Mouse (Mus musculus) kidney, embryonic 16.5 days (tissue): ENCODE results near the gene Cldn4. TPM values are rescaled to one million over a fixed set of nuclear protein-coding genes. Genes with fewer than 3 reads are reported as not detected.
A peak's percentile ranks its signal among the peaks of the same experiment; 100 is the strongest.

ENCODE experiments used
- ATAC-seq: fragments of 200-750 bp; cut with Nextera tagmentation; 2 replicates; pipeline ENCODE4 v1.8.0; 2017; ENCODE audit warnings: moderate TSS enrichment; ENCODE audit not compliant: low FRiP score, low TSS enrichment
- H3K27ac ChIP-seq: fragments of 300-500 bp; sonication (generic); 2 replicates; pipeline ENCODE4 v1.5.1; 2014; ENCODE audit warnings: low read length
- H3K27me3 ChIP-seq: fragments of 300-500 bp; sonication (generic); 2 replicates; pipeline ENCODE4 v1.6.1; 2014; ENCODE audit warnings: low read length, control low read depth, mixed read lengths; ENCODE audit not compliant: insufficient read depth
- H3K36me3 ChIP-seq: fragments of 300-500 bp; sonication (generic); 2 replicates; pipeline ENCODE4 v1.6.1; 2014; ENCODE audit warnings: low read length, control low read depth, mixed read lengths; ENCODE audit not compliant: insufficient read depth
- H3K4me1 ChIP-seq: fragments of 300-500 bp; sonication (generic); 2 replicates; pipeline ENCODE4 v1.6.1; 2014; ENCODE audit warnings: low read length, control low read depth, mixed read lengths; ENCODE audit not compliant: insufficient read depth
- H3K4me2 ChIP-seq: fragments of 300-500 bp; sonication (generic); replicated peaks from 2 replicates; pipeline ENCODE4 v1.6.1; 2014; ENCODE audit warnings: low read depth, low read length
- H3K4me3 ChIP-seq: fragments of 300-500 bp; sonication (generic); 2 replicates; pipeline ENCODE4 v1.5.1; 2014; ENCODE audit warnings: mild to moderate bottlenecking, low read length
- H3K9ac ChIP-seq: fragments of 300-500 bp; sonication (generic); replicated peaks from 2 replicates; pipeline ENCODE4 v1.6.1; 2014; ENCODE audit warnings: low read length
- H3K9me3 ChIP-seq: fragments of 300-500 bp; sonication (generic); 2 replicates; pipeline ENCODE4 v1.6.1; 2016; ENCODE audit warnings: low read length, control low read depth
- WGBS: fragments of 180-500 bp; shearing (Covaris S2); extraction: QIAGEN DNeasy Blood & Tissue Kit; methylation state at CpG from one replicate; pipeline ENCODE4 v1.1.7; 2014; 5-methylcytosine and 5-hydroxymethylcytosine counted together
- polyA plus RNA-seq: library from polyadenylated mRNA; unstranded; fragments of >200 nt; fragmentation: Nextera tagmentation; extraction: Ambion mirVana; gene quantifications from 2 replicates; pipeline ENCODE4 v1.2.1, GENCODE M21; 2015

Cldn4 gene
- 63.1 and 64.7 TPM in 2 replicates for polyA plus RNA-seq

DNA sequence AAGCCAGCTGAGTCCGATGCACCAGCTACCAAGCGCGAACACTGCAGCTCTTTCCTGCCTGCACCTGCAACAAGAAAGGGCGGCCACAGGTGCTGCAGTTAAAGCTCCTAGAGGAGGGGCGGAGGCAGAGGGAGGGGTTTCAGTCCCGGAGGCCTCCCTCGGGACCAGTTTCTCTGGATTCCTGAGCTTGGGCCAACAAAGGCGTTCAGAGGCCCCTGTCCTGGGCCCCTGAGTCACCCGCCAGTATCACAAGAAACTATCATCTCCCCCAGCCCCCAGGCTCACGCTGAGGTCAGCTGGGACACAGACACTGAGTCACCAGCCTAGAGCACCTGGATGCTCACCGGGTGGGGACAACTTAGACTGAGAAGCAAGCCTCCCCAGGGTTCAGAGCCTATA is at the start of gene Cldn4:
Cldn4 (minus strand) TSS at position 78 of the 399 bp plus-strand sequence.
- H3K4me3 ChIP-seq = peak within 1 kb of the TSS; percentile 49
- H3K9ac ChIP-seq = peak within 1 kb of the TSS; percentile 71
- WGBS = 8% methylated on average over 11 of the region's 11 CpGs
- no peaks in the 10 kb centered on the region for H3K36me3 ChIP-seq
- peak within 1 kb of the TSS; percentile 86 for H3K27ac ChIP-seq
- H3K27me3 ChIP-seq = peaks cover 19% of the 10 kb centered on the region
- peaks cover 27% of the 10 kb centered on the region for H3K4me1 ChIP-seq
- peak; percentile 62 for ATAC-seq
- no peaks in the 10 kb centered on the region for H3K9me3 ChIP-seq
- peak within 1 kb of the TSS; percentile 44 for H3K4me2 ChIP-seq

DNA sequence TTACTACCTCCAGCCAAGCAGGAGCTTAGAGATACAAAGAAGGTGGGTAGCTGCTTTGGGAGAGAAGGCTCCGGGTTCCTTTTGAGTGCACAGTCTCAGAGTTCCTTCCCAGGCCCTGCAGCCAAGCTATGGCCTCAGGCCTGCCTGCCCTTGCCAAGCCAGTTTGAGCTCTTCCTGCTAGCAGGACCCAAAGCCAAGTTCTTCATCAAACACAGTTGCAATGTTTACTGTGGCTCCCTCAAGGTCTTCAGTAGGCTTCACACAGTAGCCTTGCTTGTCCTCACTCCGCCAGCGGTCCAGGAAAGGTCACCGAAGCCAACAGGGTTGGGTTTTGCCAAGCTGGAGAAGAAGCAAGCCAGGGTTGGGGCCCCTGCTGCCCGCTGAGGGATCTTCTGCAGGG is 45.8 kb upstream of the Cldn4 start:
- Histone ChIP-seq H3K36me3 (no peaks in the 10 kb centered on the region), H3K9ac (no peak overlapping the region), H3K4me2 (no peak overlapping the region), H3K4me3 (no peak overlapping the region), H3K4me1 (no peaks in the 10 kb centered on the region), H3K27me3 (peaks cover 15% of the 10 kb centered on the region), H3K27ac (no peak overlapping the region), H3K9me3 (no peaks in the 10 kb centered on the region)
- 83% methylated on average over 5 of the region's 5 CpGs for WGBS
- no peak for ATAC-seq

DNA sequence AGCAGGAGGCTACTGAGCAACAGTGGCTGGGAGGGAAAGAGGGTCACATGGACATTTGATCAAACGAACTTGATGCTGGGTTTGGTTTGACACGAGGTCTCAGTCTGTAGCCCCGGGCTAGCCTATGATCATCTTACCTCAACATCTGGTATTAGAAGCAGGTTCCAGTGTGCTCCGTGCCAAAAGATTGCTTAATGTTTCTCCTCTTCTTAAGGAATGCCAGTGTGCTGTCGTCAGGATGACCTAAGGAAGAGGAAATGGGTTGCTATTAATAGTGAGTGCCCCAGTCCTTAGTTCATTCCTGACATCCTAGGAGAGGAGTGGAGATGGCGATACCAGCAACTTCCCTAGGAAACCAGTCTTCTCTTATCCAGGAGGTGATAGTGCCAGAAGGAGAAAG is 43.0 kb upstream of the Cldn4 start:
- peaks cover 44% of the 10 kb centered on the region for H3K27me3 ChIP-seq
- WGBS = 53% methylated on average over 6 of the region's 6 CpGs
- no peak for ATAC-seq
- peak overlapping the region; percentile 24 for H3K4me2 ChIP-seq
- H3K27ac ChIP-seq = no peak overlapping the region
- H3K9ac ChIP-seq = no peak overlapping the region
- H3K9me3 ChIP-seq = no peaks in the 10 kb centered on the region
- no peak overlapping the region for H3K4me3 ChIP-seq
- H3K36me3 ChIP-seq = no peaks in the 10 kb centered on the region
- H3K4me1 ChIP-seq = peaks cover 12% of the 10 kb centered on the region

DNA sequence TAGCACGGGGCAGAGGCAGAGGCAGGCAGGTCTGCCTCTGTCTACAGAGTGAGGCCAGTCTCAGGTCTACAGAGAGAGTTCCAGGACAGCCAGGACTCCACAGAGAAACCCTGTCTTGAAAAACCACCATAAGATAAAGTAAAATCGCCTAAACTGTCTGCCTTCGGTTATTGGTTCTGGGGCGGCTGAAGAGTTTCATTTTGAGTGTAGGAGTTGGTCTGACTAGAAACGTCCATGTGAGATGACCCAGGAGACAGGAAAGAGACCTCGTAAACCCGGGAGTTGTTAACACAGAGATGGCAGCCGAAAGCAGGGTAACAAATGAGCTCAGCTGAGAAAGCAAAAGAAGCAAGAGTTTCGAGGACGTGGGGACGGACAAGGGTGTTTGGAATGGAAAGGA is 42.4 kb upstream of the Cldn4 start:
- Histone ChIP-seq H3K4me1 (peaks cover 15% of the 10 kb centered on the region), H3K36me3 (no peaks in the 10 kb centered on the region), H3K27ac (no peak overlapping the region), H3K4me2 (peak overlapping the region; percentile 24), H3K9me3 (no peaks in the 10 kb centered on the region), H3K4me3 (peak overlapping the region; percentile 1; the same call in 1 of the 2 replicates), H3K27me3 (peaks cover 48% of the 10 kb centered on the region), H3K9ac (peak overlapping the region; percentile 2; the same call in 1 of the 2 replicates)
- WGBS = 29% methylated on average over 11 of the region's 11 CpGs
- no peak for ATAC-seq

DNA sequence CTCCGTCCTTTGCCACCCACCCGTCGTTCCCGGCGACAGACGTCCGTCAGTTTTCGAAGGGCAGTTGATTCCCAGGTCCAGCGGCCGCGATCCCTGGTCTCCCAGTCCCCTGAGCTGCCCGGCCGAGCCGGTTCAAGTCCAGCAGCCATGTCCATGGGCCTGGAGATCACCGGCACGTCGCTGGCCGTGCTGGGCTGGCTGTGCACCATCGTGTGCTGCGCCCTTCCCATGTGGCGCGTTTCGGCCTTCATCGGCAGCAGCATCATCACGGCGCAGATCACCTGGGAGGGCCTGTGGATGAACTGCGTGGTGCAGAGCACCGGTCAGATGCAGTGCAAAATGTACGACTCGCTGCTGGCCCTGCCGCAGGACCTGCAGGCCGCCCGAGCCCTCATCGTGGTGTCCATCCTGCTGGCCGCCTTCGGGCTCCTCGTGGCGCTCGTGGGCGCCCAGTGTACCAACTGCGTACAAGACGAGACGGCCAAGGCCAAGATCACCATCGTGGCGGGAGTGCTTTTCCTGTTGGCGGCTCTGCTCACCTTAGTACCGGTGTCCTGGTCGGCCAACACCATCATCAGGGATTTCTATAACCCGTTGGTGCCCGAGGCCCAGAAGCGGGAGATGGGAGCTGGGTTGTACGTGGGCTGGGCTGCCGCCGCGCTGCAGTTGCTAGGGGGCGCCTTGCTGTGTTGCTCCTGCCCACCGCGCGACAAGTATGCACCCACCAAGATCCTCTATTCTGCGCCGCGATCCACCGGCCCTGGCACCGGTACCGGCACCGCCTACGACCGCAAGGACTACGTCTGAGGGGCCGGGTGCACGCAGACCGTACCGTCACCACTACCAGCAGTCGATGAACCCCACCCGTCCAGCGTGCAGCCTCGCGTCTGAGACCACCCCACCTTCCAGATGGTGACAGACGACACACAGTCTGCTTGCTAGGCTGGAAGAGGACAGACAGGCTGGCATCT is 39.8 kb upstream of the Cldn4 start:
- Histone ChIP-seq H3K27ac (peak overlapping the region; percentile 85), H3K27me3 (peaks cover 48% of the 10 kb centered on the region), H3K36me3 (no peaks in the 10 kb centered on the region), H3K4me2 (peak overlapping the region; percentile 54), H3K9ac (peak overlapping the region; percentile 59), H3K4me1 (peaks cover 19% of the 10 kb centered on the region), H3K4me3 (peak overlapping the region; percentile 47), H3K9me3 (no peaks in the 10 kb centered on the region)
- peak; percentile 43 for ATAC-seq
- 2% methylated on average over 79 of the region's 79 CpGs for WGBS

DNA sequence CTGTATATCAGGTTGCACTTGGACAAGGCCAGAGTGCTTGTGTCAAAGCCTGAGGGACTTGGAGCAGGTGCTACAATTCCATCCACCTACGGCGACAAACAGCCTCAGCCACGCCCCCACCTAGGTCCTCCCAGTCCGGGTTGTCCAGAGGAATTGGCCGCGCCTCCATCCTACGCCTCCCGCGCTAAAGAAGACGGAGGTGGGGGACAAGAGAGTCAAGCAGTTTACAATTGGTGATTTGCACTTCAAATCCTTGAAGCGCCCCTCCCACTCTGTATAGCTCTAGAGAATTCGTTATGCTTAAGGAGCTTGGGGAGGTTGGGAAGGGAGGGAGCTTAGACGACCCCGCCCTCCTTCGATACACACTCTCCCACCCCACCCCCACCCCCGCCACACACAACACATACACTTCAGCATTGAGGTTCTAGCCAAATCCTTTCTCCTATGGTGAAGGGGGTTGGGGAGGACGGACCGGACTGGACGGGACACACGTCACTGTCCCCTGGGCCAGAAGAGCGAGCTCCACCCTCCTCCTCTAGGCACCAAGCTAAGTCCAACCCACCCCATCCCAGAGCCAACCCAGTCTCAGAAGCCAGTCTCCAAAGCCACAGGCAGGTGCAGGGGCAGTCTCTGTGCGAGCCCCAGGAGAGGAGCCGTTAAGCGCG is 39.0 kb upstream of the Cldn4 start, which contains the start of gene Cldn3:
Cldn3 (plus strand) TSS at position 582 of the 665 bp plus-strand sequence.
- H3K27ac ChIP-seq = peak within 1 kb of the TSS; percentile 85
- ATAC-seq = peak; percentile 92
- H3K9me3 ChIP-seq = no peaks in the 10 kb centered on the region
- peaks cover 19% of the 10 kb centered on the region for H3K4me1 ChIP-seq
- H3K9ac ChIP-seq = peak within 1 kb of the TSS; percentile 59
- 1% methylated on average over 25 of the region's 25 CpGs for WGBS
- H3K36me3 ChIP-seq = no peaks in the 10 kb centered on the region
- H3K27me3 ChIP-seq = peaks cover 48% of the 10 kb centered on the region
- peak within 1 kb of the TSS; percentile 47 for H3K4me3 ChIP-seq
- peak within 1 kb of the TSS; percentile 54 for H3K4me2 ChIP-seq

DNA sequence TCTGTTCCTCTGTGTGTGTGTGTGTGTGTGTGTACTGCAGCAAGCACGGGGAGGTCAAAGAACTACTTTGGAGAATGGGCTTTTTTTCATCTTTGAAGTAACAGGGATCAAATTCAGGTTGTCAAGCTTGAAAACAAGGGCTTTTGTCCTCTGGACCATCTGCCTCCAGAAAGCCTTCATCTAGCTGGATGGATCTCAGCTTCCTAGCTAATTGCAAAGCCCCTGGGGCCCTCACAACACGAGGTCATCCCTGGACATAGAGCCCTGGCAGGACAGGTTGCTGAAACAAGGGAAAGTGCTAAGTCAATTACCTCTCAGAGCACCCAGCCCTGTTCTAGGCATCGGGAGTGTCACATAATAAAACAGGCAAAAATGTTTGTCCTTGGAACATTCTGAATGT is 37.0 kb upstream of the Cldn4 start:
- H3K9ac ChIP-seq = no peak overlapping the region; the same call in 1 of the 2 replicates
- no peak overlapping the region for H3K4me3 ChIP-seq
- no peak for ATAC-seq
- peaks cover 43% of the 10 kb centered on the region for H3K27me3 ChIP-seq
- 6% methylated on average over 3 of the region's 3 CpGs for WGBS
- no peaks in the 10 kb centered on the region for H3K36me3 ChIP-seq
- H3K4me1 ChIP-seq = peaks cover 19% of the 10 kb centered on the region
- H3K4me2 ChIP-seq = no peak overlapping the region
- H3K27ac ChIP-seq = no peak overlapping the region
- H3K9me3 ChIP-seq = no peaks in the 10 kb centered on the region

DNA sequence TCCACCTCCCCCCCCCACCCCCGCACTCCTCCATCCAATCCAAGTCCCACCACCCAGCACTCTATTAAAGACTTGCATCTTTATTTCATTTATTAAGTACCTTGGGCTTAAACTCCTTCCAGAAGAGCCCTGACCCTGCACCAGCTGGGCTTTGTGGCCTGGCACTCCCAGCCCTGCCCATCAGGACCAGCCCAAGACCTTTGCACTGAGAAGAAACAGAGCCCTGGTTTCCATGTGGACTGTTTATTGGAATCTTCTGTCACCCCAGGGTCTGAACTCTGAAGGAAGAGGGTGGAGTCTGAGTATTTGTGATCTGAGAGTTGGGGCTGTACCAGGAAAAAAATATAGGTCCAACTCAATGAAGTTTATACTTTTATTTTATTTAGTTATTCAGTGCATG is 36.4 kb upstream of the Cldn4 start:
- H3K27ac ChIP-seq = no peak overlapping the region

DNA sequence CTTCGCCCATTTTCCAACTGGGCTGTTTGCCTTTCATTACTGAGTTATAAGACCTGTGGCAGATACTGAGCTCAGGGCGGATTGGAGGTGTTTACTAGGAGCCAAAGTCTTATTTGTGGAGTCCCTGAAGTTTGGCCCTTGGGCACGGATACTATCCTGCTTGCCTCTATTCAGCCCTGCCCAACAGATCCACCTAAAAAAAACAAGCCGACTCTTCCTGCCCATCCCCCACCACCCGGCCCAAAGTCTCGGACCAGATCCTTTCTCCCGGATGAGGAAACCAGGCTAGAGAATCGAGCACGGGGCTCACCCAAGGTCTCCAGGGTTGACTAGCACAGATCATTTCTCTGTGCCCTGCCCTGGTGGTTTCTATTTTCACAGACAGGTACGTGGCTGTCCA is 34.4 kb upstream of the Cldn4 start:
- Histone ChIP-seq H3K27me3 (peaks cover 18% of the 10 kb centered on the region), H3K4me2 (no peak overlapping the region), H3K9ac (no peak overlapping the region), H3K36me3 (no peaks in the 10 kb centered on the region), H3K9me3 (no peaks in the 10 kb centered on the region), H3K4me3 (no peak overlapping the region), H3K4me1 (peaks cover 16% of the 10 kb centered on the region), H3K27ac (no peak overlapping the region)
- 64% methylated on average over 10 of the region's 10 CpGs for WGBS
- no peak for ATAC-seq

More for the DNA sequence above, 36.4 kb upstream of the Cldn4 start:
- H3K9ac ChIP-seq = no peak overlapping the region
- no peaks in the 10 kb centered on the region for H3K9me3 ChIP-seq
- peaks cover 38% of the 10 kb centered on the region for H3K27me3 ChIP-seq
- WGBS = 100% methylated on average over 1 of the region's 1 CpGs
- no peak overlapping the region for H3K4me2 ChIP-seq
- no peak for ATAC-seq
- peaks cover 19% of the 10 kb centered on the region for H3K4me1 ChIP-seq
- H3K4me3 ChIP-seq = no peak overlapping the region
- H3K36me3 ChIP-seq = no peaks in the 10 kb centered on the region
